Mouse (Mus musculus): ENCODE measurements at regions not wholly inside any gene's neighbourhood (a gene's known extent, or its start where the extent isn't known, plus 50 kb on each side); places are given as distances from the start of the nearest gene placed in this dataset.

DNA sequence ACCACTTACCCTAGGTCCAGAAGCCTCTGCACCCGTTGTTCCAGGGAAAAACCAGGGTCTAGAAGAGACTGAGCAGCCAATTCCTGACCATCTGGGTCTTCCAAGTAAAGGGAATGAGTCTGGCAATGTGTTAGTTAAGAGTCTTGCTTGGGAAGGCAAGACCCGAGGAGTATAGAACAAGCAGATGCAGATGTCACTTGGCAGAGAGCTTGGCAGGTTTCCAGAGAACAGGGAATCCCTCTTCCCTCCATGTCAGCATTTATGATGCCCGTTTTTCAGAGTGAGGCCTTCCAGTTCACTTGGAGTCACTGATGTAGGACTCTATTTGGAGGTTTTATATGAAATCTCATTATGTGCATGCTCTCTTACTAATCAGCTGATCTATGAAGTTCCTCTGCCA is 231.1 kb downstream of the Bcl2 start:
- peak; percentile 82 to 85 for DNase-seq

DNA sequence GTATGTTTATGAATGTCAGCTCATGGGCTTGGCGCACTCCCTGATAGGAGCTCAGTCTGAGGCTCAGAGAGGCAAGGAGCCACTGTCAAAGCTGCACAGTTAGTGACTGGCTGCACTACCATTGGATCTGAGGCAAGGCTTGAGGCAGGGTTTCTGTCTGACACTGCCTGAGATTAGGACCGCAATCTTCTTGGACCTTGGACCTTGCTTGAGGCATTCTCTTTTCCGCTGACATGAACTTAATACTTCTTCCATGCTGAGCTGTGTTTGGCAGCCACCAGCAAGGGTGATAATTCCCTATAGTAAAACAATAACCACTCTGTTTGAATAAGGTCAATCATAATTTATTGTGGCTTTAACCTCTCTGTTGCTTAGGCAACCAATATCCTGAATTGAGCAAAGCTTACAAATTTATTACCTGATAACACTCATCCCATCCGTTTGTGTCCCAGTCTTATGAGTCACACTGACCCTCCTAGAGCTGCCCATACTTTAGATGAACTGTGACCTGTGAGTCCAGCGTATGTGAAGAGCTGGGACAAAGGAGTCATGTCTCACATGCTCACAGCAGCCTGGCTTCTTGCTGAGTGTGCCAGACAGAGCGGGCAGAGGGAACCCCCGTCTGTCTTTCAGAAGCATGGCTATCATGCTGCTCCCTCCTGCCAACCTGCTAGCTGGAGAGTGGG is 236.3 kb downstream of the Bcl2 start:
- peak; percentile 37 to 58 for DNase-seq

DNA sequence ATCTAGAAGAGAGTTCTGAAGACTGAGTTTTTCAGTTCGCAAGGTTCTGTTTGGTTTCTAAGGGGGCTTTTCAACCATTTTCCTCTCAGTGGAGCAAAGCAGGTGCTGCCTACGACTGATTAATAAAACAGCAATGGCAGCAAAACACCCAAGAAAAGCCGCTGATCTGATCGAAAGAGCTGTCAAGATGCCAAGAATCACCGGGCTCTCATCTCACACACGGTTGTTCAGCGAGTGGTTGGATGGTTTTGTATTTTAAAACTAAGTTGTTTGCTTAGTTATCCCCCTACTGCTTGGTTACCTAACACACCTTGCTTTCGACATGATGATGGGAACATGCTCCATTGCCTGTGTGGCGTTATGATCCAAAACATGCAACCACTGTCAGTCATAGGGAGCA is 246.1 kb downstream of the Bcl2 start:
- DNase-seq = no peak

DNA sequence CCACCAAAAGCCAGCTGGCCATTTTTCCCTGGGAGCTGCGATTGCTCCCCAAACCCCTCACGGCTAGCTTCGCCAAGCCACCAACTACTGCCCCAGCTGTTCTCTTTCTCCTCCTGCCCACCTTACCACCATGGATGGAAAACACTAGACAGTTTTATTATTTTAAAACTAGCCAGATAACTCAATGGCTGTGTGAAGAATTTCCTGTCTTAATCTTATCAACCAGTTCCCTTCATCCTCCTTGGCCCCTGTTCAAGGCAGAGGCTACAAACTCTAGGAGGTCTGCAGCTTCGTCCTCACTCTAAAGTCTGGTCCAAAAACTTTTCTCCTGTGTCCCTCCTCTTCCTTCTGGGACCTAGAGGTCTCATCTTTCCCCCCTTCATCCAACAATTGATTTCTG is 247.4 kb downstream of the Bcl2 start:
- no peak for DNase-seq

DNA sequence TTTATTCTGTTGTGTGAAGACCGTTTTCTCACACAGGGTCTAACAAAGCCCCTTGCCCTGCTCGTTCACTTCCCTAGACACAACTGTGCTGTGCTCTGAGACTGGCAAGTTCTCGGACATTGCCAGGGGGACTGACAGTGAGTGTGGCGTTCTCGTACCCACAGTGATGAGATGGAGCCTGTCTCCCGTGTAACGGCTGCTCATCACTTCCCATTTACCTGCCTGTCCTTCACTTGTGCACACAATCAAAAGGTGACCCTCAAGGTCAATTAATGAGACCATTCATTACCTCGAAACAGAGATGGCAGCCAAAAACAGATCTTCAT is 248.1 kb downstream of the Bcl2 start:
- DNase-seq = no peak

DNA sequence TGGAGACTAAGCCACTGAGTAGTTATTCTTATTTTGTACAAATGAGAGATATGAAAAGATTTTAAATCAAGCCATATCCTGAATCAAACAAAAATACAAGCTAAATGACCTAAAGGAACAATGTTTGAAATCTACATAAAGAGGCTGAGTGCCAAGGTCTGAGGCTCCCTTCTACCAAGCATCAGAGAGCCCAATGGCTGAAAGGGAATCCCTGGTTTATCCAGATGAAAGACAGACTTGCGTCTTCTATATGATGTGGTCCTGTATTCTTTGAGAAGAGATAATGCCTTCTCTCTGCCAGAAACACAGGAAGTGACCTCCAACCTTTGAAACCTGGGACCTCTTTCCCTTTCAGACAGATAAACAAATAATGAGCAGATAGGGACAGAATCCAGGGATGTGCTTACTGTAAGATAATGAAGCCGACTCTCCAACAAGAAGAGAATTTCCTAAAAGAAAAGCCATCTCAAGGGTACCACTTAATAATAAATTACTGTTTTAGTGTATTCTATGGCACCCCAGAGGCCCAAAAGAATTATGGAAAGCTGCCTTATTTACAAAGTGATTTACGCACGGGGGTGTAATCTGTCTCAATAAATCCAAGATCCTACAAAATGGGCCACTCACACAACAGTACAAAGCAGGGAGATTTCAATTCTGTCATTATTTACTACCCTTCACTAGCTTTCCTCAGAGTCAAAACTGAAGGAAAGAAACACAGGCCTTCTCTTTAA is 248.7 kb downstream of the Bcl2 start:
- no peak for DNase-seq

DNA sequence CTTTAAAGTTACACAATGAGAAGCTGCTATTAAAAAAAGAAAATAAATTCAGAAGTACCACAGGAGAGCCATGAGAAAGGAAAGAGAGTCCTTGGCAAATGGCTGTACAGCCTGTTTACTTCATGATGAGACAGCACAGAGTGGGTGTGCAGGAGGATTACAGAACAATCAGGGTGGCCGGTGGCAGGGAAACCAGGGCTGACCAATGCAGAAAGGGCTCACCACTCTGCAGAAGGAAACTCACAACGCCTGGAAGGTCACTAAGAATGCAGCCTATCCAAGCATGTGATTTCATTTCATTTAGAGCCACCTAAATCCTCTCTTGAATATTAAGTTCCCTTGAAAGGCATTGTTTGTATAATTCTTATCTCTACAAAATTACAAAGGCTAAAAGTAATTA is 249.3 kb downstream of the Bcl2 start:
- DNase-seq = no peak

DNA sequence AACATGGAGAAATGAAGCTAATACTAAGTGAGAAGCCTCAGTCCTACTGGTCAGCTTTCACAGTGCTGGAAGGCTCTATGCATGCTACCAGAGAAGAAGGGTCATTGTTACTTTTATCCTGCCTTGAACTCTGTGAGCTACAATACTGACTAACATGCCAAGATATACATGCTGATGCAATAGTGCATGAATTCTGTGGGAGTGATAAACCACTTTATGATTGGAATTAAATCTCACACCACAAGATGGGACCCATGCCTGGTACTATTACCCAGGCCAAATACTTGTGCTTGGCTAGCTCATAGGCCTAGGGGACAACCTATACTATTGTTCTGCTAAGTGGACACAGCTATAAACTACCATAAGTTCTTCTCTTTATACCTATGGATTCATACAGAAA is 251.5 kb downstream of the Bcl2 start:
- no peak for DNase-seq

DNA sequence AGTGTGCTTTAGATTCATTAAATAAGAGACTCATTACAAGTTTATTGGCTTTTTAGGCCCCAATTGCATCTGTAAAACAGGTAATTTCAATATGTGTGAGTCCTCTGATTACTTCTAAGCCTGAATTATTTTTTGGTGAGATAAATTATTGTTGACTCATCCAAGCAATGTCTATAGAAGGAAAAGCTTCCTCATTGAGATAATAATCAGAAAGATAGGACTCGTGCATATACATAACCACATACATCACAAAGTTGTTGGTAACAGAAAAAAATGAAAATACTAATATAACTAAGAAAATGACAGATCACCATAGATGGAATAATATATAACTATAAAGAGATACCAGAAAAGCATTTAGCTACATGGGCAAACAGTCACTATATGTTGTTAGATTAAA is 252.0 kb downstream of the Bcl2 start:
- no peak for DNase-seq

DNA sequence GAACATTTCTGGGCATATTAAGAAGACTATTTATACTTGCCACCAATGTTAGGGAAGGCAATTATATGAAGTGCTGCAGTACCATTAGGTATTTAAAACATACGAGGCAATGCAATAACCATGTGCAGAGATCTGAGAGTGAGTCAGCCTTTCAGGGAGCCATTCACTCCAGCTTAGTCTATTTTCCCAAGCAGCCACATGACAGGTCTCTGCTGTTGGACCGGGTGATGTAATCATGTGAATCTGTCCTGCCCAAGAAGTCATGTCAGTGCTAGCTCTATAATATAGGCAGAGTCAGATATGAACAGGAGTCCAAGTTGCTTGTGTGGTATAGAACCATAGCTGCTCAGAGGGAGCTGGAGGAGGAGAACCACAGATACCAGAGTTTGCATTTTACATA is 253.1 kb downstream of the Bcl2 start:
- DNase-seq = no peak

DNA sequence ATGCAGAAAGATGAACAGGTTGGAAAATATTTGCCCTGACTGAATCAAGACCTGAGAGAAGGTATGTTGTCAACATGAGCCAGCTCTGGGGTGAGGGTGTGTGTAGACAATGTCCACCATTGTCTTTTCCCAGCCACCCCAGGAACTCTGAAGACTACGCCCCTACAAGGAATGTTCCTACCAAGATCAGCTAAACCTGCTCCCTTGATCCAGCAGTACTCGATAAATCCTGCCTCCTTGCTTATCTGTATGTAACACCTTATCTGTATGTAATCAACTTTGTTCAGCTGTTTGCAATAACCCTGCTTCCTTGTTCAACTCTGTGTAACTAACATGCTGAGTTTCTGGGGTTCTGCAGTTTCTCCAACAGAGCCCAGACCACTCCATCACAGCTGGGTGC is 264.3 kb downstream of the Bcl2 start:
- no peak for DNase-seq

All from cerebellum, postnatal 10 days (tissue).